Mouse (Mus musculus) retina, postnatal 7 days (tissue): ENCODE data around the gene Cit.
A peak's percentile ranks its signal among the peaks of the same experiment; 100 is the strongest.

Experiments
- DNase-seq: peaks from one replicate; pipeline ENCODE4 v3.0.0-alpha.2; 2012; ENCODE audit warnings: low read depth, low spot score

Cit gene

GRCm38 (mm10) chr5:115850250-115851028 is 5.4 kb downstream of the Cit start:
- DNase-seq, result no peak

GRCm38 (mm10) chr5:115851029-115851365 is 5.9 kb downstream of the Cit start:
- no peak for DNase-seq

- no peak for DNase-seq
Measured at GRCm38 (mm10) chr5:115852431-115852830, 7.4 kb downstream of the Cit start.

- DNase-seq, result no peak
Measured at GRCm38 (mm10) chr5:115853691-115854090, 8.6 kb downstream of the Cit start.

- DNase-seq, result no peak
Measured at GRCm38 (mm10) chr5:115854370-115854769, 9.3 kb downstream of the Cit start.

- no peak for DNase-seq
Measured at GRCm38 (mm10) chr5:115858652-115859051, 13.6 kb downstream of the Cit start.

- DNase-seq, result no peak
Measured at GRCm38 (mm10) chr5:115859461-115859860, 14.4 kb downstream of the Cit start.

GRCm38 (mm10) chr5:115861991-115862390 is 16.9 kb downstream of the Cit start:
- peak; percentile 51 for DNase-seq

GRCm38 (mm10) chr5:115862439-115862838 is 17.4 kb downstream of the Cit start:
- DNase-seq, result no peak

GRCm38 (mm10) chr5:115866296-115866695 is 21.2 kb downstream of the Cit start:
- DNase-seq, result no peak

- no peak for DNase-seq
Measured at GRCm38 (mm10) chr5:115868540-115868939, 23.5 kb downstream of the Cit start.

GRCm38 (mm10) chr5:115869198-115869597 is 24.1 kb downstream of the Cit start:
- DNase-seq, result no peak

- DNase-seq, result no peak
Measured at GRCm38 (mm10) chr5:115871153-115871552, 26.1 kb downstream of the Cit start.

- DNase-seq, result no peak
Measured at GRCm38 (mm10) chr5:115872106-115872505, 27.0 kb downstream of the Cit start.

GRCm38 (mm10) chr5:115872956-115873355 is 27.9 kb downstream of the Cit start:
- no peak for DNase-seq

GRCm38 (mm10) chr5:115877425-115877824 is 32.3 kb downstream of the Cit start:
- DNase-seq, result no peak

GRCm38 (mm10) chr5:115882165-115882564 is 37.1 kb downstream of the Cit start:
- DNase-seq, result no peak

GRCm38 (mm10) chr5:115884429-115884828 is 39.4 kb downstream of the Cit start:
- no peak for DNase-seq

- no peak for DNase-seq
Measured at GRCm38 (mm10) chr5:115893772-115894171, 48.7 kb downstream of the Cit start.

- no peak for DNase-seq
Measured at GRCm38 (mm10) chr5:115897036-115897435, 52.0 kb downstream of the Cit start.

GRCm38 (mm10) chr5:115907037-115908009 is 62.2 kb downstream of the Cit start:
- peak; percentile 46 for DNase-seq

GRCm38 (mm10) chr5:115908251-115908650 is 63.2 kb downstream of the Cit start:
- no peak for DNase-seq

- no peak for DNase-seq
Measured at GRCm38 (mm10) chr5:115908699-115909098, 63.6 kb downstream of the Cit start.
